Mouse (Mus musculus): ENCODE data around the gene Oas1e.
A peak's percentile ranks its signal among the peaks of the same experiment; 100 is the strongest.
"Not testable (repeated sequence)": the region's sequence is repeated elsewhere in the genome, so short reads cannot be mapped to it uniquely, and the experiment has no call there.

The Oas1e gene

DNA sequence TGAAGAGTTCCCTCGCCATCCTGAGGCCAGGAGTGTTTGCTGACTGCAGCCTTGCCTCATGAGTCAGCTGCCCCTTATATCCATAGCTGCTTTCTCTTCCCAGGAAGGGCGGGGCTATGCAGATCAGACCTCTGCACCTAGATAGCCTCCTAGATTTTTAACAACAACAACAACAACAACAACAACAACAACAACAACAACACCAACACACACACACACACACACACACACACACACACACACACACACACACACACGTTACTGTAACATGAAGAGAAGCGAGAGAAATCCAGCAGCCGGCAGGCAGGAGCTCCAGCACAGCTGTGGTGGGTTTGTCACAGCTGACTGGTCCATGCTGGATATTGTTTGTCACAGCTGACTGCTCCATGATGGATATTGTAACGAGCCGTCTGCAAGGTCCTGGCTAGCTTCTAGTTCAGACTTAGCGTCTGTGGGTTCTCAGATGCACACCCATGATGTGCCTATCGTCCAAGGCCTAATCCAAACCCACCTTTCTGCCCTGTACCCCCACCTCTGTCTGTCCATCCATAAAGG lies at the start of gene Oas1e:
Oas1e (minus strand) TSS at position 51 of the 555 bp plus-strand sequence.
- not testable (repeated sequence) for DNase-seq

DNA sequence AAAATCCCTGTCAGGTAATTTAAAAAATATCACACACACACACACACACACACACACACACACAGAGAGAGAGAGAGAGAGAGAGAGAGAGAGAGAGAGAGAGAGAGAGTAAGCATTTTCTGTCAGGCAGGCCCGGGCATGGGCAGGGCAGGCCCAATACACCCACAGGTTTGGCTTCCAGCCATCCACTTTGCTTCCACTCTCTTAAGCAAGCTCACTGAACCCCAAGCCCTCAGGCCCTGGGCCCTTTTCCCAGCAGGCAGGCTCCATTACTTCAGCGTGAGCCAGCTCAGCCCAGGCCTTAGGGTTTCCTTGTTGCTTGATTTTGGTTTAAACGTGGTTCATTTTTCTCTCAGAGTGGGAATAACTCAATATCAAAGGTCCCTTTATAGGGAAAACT lies 49.4 kb upstream of the Oas1e start:
- DNase-seq, result peak in 1 of 2 experiments; percentile 22

DNA sequence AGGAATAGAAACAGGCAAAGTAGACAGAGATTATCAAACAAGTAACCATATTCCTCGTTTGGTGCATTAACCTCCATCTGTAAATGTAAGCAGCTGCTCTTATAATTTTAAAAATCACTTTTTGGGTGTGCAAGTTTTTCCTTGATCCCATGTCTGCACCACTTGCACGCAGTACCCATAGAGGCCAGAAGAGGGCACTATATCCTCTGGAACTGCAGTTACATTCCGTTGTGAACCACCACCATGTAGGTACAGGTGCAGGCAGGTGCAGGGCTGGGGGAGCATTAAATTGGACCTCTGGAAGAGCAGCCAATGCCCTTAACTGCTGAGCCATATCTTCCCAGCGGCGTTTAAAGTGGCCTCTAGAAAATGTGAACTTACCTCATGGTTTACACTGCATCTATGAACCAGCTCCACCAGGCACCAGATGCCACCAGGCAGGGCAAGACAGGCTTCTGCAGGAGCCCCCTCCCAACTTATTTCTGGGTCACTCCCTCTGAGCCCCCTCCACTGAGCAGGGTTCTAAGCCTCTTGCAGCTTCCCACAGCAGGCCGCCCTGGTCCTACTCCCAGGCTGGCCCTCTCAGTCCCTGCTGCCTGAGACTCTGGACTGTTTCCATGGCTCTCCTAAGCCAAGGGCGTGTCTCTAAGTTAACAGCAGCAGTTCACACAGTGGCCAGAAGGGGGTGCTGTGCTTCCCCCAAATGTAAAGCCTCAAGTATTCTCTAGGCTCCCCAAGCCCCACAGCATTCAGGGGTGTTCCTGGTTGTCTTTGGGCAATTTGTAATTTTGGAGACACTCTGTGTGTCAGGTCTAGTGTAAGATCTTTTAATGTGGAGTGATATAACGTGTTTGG lies 41.6 kb upstream of the Oas1e start:
- DNase-seq, result peak; percentile 55 to 67

DNA sequence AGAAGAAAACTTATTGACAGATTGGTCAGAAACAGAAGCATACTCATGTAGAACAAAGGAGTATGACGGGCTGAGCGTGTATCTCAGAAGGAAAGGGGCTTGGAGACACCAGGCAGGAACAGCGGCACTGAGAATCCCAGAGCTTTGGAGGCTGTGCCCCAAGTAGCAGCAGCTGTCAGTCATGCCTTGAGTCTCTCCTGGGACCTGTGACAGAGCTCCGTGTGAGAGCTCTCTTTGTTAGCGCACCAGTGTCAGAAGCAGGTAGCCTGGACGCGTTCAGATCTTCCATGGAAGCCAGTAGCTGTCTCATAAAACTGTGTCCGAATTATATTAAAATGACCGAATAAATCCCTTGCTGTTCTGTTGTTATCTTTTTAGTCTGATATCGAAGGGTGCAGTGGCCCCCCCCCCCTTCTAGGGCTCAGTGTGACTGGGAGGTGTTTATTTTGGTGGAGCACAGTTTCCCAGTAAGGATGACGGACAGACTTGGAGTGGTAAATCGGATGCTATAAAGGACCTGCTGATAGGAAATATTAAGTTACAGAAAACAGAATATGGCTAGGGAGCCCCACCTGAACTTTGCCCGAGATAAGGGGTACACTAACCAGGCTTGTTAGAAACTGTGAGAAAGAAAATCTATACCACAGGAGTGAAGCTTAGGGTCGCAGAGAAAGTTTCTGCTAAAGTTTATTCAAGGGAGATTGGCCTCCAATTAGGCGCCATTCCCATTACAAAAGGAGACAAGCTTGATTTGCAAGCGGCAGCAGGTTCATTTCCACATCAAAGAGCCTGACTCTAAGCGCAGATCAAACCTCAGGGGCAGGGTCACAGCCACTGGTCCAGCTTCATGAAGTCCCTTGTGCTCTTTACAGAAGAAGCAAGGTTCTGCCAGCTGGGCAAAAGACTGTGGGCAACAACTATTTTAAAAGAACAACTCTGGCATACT lies 38.3 kb upstream of the Oas1e start:
- DNase-seq, result no peak

DNA sequence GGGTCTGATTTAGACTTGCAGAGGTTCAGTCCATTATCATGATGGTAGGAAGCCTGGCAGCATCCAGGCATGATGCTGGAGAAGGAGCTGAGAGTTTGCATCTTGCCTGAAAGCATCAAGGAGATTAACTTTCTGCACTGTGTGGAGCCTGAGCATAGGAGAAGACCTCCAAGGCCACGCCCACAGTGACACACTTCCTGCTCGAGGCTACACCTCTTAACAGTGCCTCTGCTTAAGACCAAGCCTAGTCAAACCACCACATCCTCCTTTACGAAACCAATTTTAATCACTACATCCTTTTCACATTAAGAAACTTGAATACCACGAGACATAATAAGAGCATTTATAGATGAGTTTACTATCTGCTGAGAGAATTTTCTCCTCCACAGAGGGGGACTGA lies 35.7 kb upstream of the Oas1e start:
- DNase-seq, result no peak

DNA sequence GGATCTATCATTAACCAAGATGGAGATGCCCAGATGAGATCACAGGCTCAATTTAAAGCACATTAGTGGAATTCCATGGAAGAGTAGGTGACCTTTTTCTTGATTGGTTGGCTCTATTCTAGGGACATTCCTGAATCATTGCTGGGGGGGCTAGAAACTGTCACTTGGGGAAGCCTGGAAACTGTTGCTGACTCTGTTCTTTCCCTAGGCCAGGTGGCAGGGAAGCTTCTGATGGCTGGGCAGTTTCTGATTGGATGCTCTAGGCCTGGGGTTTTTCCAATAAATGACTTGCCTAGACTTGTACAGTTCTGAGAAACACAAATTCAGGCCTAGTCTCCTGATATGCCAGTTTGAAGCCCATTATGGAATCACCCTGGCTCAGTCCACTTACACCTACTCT lies 23.7 kb upstream of the Oas1e start:
- no peak for DNase-seq

DNA sequence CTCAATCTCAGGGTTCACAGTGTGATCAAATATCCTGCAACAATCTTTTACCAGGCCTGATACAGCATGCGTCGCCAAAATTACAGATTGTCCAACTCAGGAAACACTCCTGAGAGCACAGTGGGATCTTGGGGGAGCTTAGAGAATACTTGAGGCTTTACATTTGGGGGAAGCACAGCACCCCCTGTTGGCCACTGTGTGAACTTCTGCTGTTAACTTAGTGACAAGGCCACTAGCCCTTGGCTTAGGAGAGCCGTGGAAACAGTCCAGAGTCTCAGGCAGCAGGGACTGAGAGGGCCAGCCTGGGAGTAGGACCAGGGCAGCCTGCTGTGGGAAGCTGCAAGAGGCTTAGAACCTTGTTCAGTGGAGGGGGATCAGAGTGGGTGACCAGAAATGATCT lies 20.6 kb upstream of the Oas1e start:
- DNase-seq, result peak; percentile 20

DNA sequence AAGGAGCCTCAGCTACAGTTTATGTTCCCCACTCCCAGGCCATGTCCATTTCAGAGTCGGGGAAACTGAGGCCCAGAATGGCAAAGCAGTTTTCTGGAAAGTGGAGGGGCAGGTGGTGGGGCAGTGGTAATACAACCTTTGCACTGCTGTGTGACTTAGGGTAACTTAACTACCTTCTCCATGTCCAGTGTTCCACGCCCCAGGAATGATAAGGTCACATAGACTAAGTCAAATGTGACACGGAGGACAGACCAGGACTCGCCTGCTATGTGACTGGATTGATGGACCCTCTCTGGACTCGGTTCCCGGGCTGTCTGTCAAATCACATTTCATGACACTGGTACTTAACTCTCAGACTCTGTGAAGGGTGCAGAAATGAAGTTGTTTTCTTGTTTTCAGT lies 17.7 kb upstream of the Oas1e start:
- no peak for DNase-seq

DNA sequence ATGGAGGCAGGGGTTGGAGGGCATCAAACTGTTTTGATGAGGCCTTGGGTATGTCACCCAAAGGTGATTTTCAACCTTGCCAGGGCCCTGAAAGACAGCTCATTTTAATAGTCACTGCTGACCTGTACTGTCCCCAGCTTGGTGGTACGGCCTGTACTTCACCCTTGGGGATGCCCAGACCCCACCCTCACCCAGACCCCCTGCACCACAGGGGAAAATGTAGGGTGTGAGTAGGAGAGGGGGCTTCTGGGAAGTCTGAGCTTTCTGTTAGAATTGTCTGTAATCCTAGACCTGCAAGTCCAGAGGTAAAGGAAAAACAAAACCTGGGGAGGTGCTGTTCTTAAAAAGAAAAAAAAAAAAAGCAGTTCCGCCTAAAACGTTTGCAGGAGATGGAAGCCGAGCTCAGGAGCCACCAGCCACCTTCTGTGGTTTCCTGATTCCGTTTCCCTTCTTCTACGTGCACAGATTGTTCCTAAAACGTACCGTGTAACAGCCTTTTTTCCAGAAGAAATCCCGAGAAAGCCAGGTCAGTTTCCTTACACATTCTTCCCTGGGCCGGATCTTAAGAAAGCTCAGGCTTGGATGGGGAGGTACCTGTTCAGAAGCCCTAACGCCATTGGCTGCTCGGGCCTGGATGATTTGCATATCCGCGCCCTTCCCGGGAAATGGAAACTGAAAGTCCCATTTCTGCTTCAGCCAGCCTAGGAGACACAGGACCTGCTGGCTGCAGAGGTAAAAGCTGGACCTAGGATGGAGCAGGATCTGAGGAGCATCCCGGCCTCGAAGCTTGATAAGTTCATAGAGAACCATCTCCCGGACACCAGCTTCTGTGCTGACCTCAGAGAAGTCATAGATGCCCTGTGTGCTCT lies 16.9 kb upstream of the Oas1e start, which contains the start of gene Oas1c:
Oas1c (minus strand) TSS at position 564 of the 869 bp plus-strand sequence.
- peak; percentile 76 to 77 for DNase-seq

DNA sequence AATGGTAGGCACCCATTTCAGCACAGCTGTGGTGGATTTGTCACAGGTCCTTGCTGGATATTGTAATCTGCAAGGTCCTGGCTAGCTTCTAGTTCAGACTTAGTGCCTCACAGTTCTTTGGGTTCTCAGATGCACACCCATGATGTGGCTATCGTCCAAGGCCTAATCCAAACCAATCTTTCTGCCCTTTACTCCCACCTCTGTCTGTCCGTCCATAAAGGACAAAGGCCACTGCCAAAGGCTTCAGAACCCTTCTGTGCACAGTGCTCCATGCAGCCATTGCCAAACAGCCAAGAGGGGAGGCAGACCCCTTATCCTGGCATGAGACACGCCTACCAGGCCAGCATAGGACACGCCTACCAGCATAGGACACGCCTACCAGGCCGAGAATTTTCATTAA lies 13.8 kb upstream of the Oas1e start:
- DNase-seq, result no peak

DNA sequence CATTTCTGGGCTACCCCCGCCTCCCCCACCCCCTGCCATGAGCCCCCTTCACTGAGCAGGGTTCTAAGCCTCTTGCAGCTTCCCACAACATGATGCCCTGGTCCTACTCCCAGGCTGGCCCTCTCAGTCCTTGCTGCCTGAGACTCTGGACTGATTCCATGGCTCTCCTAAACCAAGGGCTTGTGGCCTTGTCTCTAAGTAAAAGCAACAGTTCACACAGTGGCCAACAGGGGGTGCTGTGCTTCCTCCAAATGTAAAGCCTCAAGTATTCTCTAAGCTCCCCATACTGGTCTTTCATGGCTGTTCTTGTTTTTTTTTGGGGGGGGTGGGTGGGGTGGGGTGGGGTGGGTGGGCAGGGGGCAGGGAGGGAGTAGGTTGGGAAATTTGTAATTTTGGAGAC lies 11.1 kb upstream of the Oas1e start:
- DNase-seq, result peak; percentile 60 to 64

DNA sequence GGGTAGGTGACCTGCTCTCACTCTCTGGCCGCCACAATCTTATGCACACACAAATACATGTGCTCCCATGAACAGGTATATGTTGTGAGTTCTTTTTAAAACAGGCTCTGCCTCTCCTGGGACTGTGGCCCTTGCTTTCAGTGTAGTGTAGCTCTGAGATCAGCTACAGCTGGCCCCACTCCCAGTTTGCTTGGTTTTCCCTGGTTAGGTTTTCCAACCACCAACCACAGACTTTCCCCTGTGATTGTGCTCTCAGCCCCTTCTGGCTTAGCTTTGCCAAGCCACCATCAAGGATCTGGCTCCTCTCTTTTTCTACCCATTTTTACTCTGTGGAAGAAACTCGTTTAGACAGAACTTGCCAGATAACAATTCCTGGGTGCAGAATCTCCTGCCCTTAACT lies 8.3 kb upstream of the Oas1e start:
- no peak for DNase-seq

DNA sequence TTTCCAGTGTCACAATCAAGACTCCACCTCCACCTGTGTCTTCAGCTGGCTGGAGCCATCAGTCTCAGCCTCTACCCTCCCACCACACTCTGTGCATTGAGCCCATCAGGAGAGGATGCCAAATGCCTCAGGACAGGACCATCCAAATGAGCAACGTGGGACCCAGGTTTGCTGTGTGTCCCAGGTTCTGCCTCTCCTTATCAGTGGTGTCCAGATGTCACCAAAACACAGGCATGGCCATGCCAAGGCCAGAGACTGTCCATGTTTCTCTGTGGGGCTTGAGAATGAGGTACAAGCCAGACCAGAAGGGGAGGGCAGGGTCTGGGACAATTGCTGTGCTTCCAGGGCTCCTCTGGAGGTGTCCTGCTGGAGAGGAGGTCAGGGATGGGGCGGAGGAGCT lies 3.6 kb upstream of the Oas1e start:
- not testable (repeated sequence) for DNase-seq

DNA sequence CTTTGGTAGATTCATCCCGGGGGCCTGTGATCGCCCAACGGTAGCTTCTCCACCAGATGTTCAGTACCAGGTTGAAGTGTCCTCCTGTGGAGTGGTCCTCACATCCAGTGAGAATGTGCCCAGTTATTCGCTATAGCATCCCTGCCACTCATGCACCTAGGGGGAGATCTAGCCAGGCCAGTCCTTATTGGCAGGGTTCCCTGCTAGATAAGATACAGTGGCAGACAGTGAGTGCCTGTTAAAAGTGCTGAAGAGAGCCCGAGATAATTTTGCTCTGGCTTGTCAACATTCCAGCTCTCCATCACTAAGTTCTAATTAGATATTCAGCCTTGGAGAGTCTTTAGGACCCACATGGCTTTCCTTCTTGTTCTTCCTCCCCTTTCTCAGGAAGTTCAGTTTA lies 2.8 kb upstream of the Oas1e start:
- not testable (repeated sequence) for DNase-seq

DNA sequence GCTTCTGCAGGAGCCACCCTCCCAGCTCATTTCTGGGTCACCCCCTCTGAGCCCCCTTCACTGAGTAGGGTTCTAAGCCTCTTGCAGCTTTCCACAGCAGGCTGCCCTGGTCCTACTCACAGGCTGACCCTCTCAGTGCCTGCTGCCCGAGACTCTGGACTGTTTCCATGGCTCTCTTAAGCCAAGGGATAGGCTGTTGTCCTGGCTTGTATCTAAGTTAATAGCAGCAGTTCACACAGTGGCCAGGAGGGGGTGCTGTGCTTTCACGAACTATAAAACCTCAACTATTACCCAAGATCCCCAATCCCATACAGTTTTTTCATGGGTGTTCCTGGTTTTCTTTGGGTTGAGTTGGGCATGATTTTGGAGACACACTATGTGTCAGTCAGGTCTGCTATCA lies 2.3 kb downstream of the Oas1e start:
- peak; percentile 55 to 63 for DNase-seq

DNA sequence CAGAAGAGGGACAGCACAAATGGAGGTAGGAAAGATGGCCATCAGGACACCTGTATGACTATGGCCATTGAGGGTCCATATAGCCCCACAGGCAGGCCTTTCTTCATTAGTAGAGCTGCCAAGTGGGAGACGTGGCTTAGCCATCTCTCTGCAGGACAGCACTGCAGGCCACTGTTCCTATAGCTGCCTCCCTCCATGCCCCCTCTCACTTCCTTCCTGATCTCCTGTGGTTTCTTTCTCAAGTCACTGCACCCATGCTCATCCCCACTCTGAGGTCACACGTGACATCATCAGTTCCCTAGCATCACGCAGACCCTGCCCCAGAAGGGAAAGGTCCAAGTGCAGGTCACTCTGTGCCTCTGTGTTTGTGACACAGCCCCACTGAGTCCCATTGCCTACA lies 8.3 kb downstream of the Oas1e start:
- DNase-seq, result no peak

DNA sequence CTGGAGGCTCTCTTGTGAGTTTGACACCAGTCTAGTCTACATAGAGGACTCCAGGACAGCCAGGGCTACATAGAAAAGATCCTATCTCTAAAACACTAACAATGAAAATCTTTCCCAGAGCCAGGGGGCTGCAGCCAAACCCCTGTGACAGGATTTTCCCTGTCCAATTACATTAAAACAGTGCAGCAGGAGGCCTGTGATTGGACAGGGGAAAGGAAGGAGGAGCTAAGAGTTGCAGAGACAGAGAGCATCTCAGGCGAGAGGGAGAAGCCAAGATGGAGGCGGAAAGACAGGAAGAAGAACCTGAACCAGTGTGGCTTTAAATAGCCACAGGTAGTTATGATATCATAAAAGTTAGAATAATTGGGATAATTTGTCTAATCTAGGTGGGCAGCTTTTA lies 12.9 kb downstream of the Oas1e start:
- DNase-seq, result no peak

DNA sequence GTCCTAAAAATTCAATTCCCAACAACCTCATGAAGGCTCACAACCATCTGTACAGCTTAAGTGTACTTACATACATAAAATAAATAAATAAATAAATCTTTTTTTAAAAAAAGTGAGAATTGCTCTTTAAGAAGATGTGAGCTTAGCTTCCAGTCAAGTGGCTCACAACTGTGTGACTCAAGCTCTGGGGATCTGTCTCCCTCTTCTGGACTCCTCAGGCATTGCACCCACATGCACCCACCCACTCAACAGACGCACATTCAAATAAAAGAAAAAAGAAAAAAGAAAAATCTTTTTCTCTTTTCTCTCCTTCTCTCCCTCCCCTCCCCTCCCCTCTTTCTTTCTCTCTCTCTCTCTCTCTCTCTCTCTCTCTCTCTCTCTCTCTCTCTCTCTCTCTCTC lies 13.7 kb downstream of the Oas1e start:
- no peak for DNase-seq

DNA sequence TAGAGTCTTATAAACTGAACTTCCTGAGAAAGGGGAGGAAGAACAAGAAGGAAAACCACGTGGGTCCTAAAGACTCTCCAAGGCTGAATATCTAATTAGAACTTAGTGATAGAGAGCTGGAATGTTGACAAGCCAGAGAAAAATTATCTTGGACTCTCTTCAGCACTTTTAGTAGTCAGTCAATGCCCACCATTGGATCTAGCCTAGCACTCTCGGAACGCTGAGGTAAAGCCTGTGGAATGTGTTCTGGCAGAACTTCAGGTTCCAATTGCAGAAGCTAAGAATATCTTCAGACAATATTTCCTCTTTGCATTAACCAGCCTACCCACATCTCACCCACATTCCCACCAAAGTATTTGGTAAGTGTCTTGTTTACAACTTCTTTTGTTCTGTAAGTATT lies 15.4 kb downstream of the Oas1e start:
- DNase-seq, result no peak

DNA sequence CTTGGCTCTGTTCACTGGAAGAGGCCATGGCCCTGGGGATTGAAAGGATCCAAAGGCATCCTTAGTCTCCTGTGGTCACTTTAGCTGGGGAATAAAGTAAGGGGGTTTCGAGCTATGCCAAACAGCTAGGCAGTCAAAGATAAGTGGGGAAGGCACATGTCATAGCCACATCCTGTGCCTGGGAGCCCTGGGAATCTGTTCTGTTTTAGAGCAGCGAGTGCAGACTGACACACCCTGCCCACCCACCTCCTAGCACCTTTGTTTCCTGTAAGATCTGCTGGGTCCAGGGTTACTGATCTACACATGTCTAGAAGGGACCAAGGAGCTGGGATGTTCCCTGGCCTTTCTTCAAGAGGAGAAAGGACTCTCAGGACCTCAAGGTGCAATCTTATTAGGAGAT lies 16.4 kb downstream of the Oas1e start:
- no peak for DNase-seq

DNA sequence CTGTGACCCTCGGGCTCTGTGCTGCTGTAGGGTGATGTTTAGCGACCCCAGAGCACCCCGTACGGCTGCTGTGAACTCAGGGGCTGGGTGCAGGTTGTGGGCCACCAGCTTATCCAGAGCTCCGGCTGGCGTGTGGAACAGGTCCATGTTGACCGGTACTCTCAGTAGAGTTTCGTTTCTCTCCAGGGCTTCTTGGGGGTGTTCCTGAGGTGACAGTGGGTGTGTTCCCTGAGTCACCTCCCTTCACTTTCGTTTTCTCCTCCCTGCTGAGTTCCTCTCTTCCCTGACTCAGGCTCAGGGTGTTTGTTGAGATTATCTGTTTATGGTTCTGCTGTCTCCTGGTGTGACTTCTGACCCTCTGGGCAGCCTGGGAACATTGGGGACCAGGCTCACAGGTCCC lies 17.9 kb downstream of the Oas1e start, which contains the start of gene Oas3:
Oas3 (minus strand) TSS at position 184 of the 400 bp plus-strand sequence.
- no peak for DNase-seq

DNA sequence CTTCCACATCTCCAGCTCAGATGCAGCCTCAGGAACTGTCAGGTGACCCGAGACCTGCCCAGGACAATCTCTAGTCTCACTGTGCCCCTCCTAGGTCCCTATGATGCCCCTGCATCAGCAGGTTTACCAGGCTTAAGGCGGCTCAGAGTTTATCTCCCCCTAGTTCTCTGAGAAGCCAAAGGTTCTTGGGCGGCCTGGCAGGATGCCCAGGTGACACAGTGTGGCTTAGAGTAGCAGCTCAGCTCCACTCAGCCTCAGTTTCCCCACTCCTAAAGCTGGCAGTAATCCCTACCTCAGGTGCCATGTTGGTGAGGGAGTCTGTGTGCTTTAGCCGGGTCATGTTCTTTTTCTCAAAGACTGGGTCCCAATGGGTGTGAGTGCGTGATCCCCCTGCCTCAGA lies 18.5 kb downstream of the Oas1e start:
- no peak for DNase-seq

All from cerebellum, postnatal 36 days (tissue).